Mouse (Mus musculus): ENCODE results near the gene Proser2. TPM values are rescaled to one million over a fixed set of nuclear protein-coding genes. Genes with fewer than 3 reads are reported as not detected.

The Proser2 gene
- polyA plus RNA-seq, 1 experiment from 2014 or later = 17.5 TPM

GRCm38 (mm10) chr2:6085622-6086530 is 44.1 kb downstream of the Proser2 start:
- H3K27me3 ChIP-seq = no peaks in the 10 kb centered on the region
- H3K4me2 ChIP-seq = no peak overlapping the region
- no peak overlapping the region for H3K4me3 ChIP-seq
- H3K4me1 ChIP-seq = peaks cover 23% of the 10 kb centered on the region
- no peak overlapping the region for H3K9ac ChIP-seq
- no peaks in the 10 kb centered on the region for H3K9me3 ChIP-seq
- WGBS = 60% methylated on average over 19 of the region's 19 CpGs
- no peaks in the 10 kb centered on the region for H3K36me3 ChIP-seq
- ATAC-seq (ENCODE audit: insufficient number of reproducible peaks, low FRiP score, low TSS enrichment, low read depth) = no peak
- H3K27ac ChIP-seq = peak overlapping the region; percentile 75

- no peaks in the 10 kb centered on the region for H3K9me3 ChIP-seq
These were observed 46.3 kb downstream of the Proser2 start for GRCm38 (mm10) chr2:6083696-6084095.

GRCm38 (mm10) chr2:6082615-6083014 is 47.4 kb downstream of the Proser2 start:
- 80% methylated on average over 6 of the region's 6 CpGs for WGBS

More at GRCm38 (mm10) chr2:6083696-6084095, 46.3 kb downstream of the Proser2 start:
- H3K9ac ChIP-seq = no peak overlapping the region
- peaks cover 26% of the 10 kb centered on the region for H3K4me1 ChIP-seq
- no peaks in the 10 kb centered on the region for H3K36me3 ChIP-seq
- no peak for ATAC-seq (ENCODE audit: insufficient number of reproducible peaks, low FRiP score, low TSS enrichment, low read depth)
- H3K27me3 ChIP-seq = no peaks in the 10 kb centered on the region
- no peak overlapping the region for H3K27ac ChIP-seq
- WGBS = 91% methylated on average over 1 of the region's 1 CpGs
- H3K4me3 ChIP-seq = no peak overlapping the region
- no peak overlapping the region for H3K4me2 ChIP-seq

GRCm38 (mm10) chr2:6081108-6081507 is 48.9 kb downstream of the Proser2 start:
- Histone ChIP-seq H3K4me2 (no peak overlapping the region), H3K4me3 (no peak overlapping the region), H3K9me3 (no peaks in the 10 kb centered on the region), H3K27ac (no peak overlapping the region), H3K9ac (no peak overlapping the region), H3K36me3 (no peaks in the 10 kb centered on the region), H3K4me1 (peaks cover 13% of the 10 kb centered on the region), H3K27me3 (no peaks in the 10 kb centered on the region)
- no peak for ATAC-seq (ENCODE audit: insufficient number of reproducible peaks, low FRiP score, low TSS enrichment, low read depth)
- WGBS = 49% methylated on average over 8 of the region's 8 CpGs

More at GRCm38 (mm10) chr2:6082615-6083014, 47.4 kb downstream of the Proser2 start:
- H3K27ac ChIP-seq = no peak overlapping the region
- H3K9me3 ChIP-seq = no peaks in the 10 kb centered on the region
- peaks cover 26% of the 10 kb centered on the region for H3K4me1 ChIP-seq
- no peaks in the 10 kb centered on the region for H3K36me3 ChIP-seq
- H3K4me3 ChIP-seq = no peak overlapping the region
- H3K27me3 ChIP-seq = no peaks in the 10 kb centered on the region
- no peak overlapping the region for H3K9ac ChIP-seq
- H3K4me2 ChIP-seq = no peak overlapping the region
- no peak for ATAC-seq (ENCODE audit: insufficient number of reproducible peaks, low FRiP score, low TSS enrichment, low read depth)

GRCm38 (mm10) chr2:6080037-6080436 is 50.0 kb downstream of the Proser2 start:
- 74% methylated on average over 1 of the region's 1 CpGs for WGBS
- Histone ChIP-seq H3K9ac (no peak overlapping the region), H3K4me3 (no peak overlapping the region), H3K4me2 (no peak overlapping the region), H3K27me3 (no peaks in the 10 kb centered on the region), H3K36me3 (no peaks in the 10 kb centered on the region), H3K9me3 (no peaks in the 10 kb centered on the region), H3K27ac (no peak overlapping the region; the same call in 1 of the 2 replicates), H3K4me1 (peaks cover 10% of the 10 kb centered on the region)
- no peak for ATAC-seq (ENCODE audit: insufficient number of reproducible peaks, low FRiP score, low TSS enrichment, low read depth)

- H3K9me3 ChIP-seq = no peaks in the 10 kb centered on the region
- no peak for ATAC-seq (ENCODE audit: insufficient number of reproducible peaks, low FRiP score, low TSS enrichment, low read depth)
- H3K27me3 ChIP-seq = no peaks in the 10 kb centered on the region
- no peak overlapping the region for H3K4me2 ChIP-seq
- 0 out of 2 replicates have a peak overlapping the region, but pooled peaks have one; percentile 27 for H3K27ac ChIP-seq
- WGBS = 18% methylated on average over 1 of the region's 1 CpGs
- H3K9ac ChIP-seq = no peak overlapping the region
- peaks cover 13% of the 10 kb centered on the region for H3K4me1 ChIP-seq
- H3K36me3 ChIP-seq = no peaks in the 10 kb centered on the region
- no peak overlapping the region for H3K4me3 ChIP-seq
These were observed 54.5 kb downstream of the Proser2 start for GRCm38 (mm10) chr2:6075530-6075896.

- Histone ChIP-seq H3K4me1 (peaks cover 11% of the 10 kb centered on the region), H3K4me3 (no peak overlapping the region), H3K27me3 (no peaks in the 10 kb centered on the region), H3K9ac (no peak overlapping the region), H3K4me2 (no peak overlapping the region), H3K9me3 (no peaks in the 10 kb centered on the region), H3K27ac (0 out of 2 replicates have a peak overlapping the region, but pooled peaks have one; percentile 27), H3K36me3 (no peaks in the 10 kb centered on the region)
- 0 out of 2 replicates have a peak, but pooled peaks have one; percentile 58 for ATAC-seq (ENCODE audit: insufficient number of reproducible peaks, low FRiP score, low TSS enrichment, low read depth)
- 37% methylated on average over 10 of the region's 10 CpGs for WGBS
These were observed 55.0 kb downstream of the Proser2 start for GRCm38 (mm10) chr2:6074891-6075529.

GRCm38 (mm10) chr2:6072685-6073260 is 57.2 kb downstream of the Proser2 start:
- H3K4me1 ChIP-seq = peaks cover 10% of the 10 kb centered on the region
- H3K9ac ChIP-seq = no peak overlapping the region
- no peak overlapping the region for H3K4me2 ChIP-seq
- no peak overlapping the region for H3K4me3 ChIP-seq
- H3K9me3 ChIP-seq = no peaks in the 10 kb centered on the region
- no peak for ATAC-seq (ENCODE audit: insufficient number of reproducible peaks, low FRiP score, low TSS enrichment, low read depth)
- no peaks in the 10 kb centered on the region for H3K27me3 ChIP-seq
- 61% methylated on average over 7 of the region's 7 CpGs for WGBS
- H3K36me3 ChIP-seq = no peaks in the 10 kb centered on the region
- no peak overlapping the region for H3K27ac ChIP-seq

- no peaks in the 10 kb centered on the region for H3K36me3 ChIP-seq
- H3K4me2 ChIP-seq = no peak overlapping the region
- peaks cover 10% of the 10 kb centered on the region for H3K4me1 ChIP-seq
- no peak overlapping the region for H3K9ac ChIP-seq
- H3K4me3 ChIP-seq = no peak overlapping the region
- no peaks in the 10 kb centered on the region for H3K9me3 ChIP-seq
- no peak overlapping the region for H3K27ac ChIP-seq
- 59% methylated on average over 11 of the region's 11 CpGs for WGBS
- no peak for ATAC-seq (ENCODE audit: insufficient number of reproducible peaks, low FRiP score, low TSS enrichment, low read depth)
- H3K27me3 ChIP-seq = no peaks in the 10 kb centered on the region
These were observed 58.2 kb downstream of the Proser2 start for GRCm38 (mm10) chr2:6071598-6072440.

- no peak overlapping the region for H3K9ac ChIP-seq
- H3K4me3 ChIP-seq = no peak overlapping the region
- H3K4me1 ChIP-seq = peaks cover 10% of the 10 kb centered on the region
- no peaks in the 10 kb centered on the region for H3K36me3 ChIP-seq
- 45% methylated on average over 11 of the region's 11 CpGs for WGBS
- no peak overlapping the region for H3K4me2 ChIP-seq
- no peak overlapping the region for H3K27ac ChIP-seq
- no peak for ATAC-seq (ENCODE audit: insufficient number of reproducible peaks, low FRiP score, low TSS enrichment, low read depth)
- no peaks in the 10 kb centered on the region for H3K27me3 ChIP-seq
- H3K9me3 ChIP-seq = no peaks in the 10 kb centered on the region
These were observed 59.1 kb downstream of the Proser2 start for GRCm38 (mm10) chr2:6070925-6071324.

- no peak overlapping the region for H3K4me3 ChIP-seq
- H3K9me3 ChIP-seq = no peaks in the 10 kb centered on the region
- whole genome bisulfite sequencing = 85% methylated on average over 6 of the region's 6 CpGs
- H3K27ac ChIP-seq = no peak overlapping the region
- H3K4me2 ChIP-seq = no peak overlapping the region
- H3K4me1 ChIP-seq = peaks cover 2% of the 10 kb centered on the region
- H3K9ac ChIP-seq = no peak overlapping the region
- no peak for ATAC-seq (ENCODE audit: insufficient number of reproducible peaks, low FRiP score, low TSS enrichment, low read depth)
- H3K36me3 ChIP-seq = no peaks in the 10 kb centered on the region
- no peaks in the 10 kb centered on the region for H3K27me3 ChIP-seq
These were observed 62.7 kb downstream of the Proser2 start for GRCm38 (mm10) chr2:6067341-6067740.
